Mouse (Mus musculus) liver, adult 2 months (tissue): ENCODE measurements around the gene Wnt8b. TPM values are rescaled to one million over a fixed set of nuclear protein-coding genes. Genes with fewer than 3 reads are reported as not detected.

Experiments used
- DNase-seq: peaks from one replicate; pipeline ENCODE4 v3.0.0-alpha.2; 2011; ENCODE audit warnings: low read depth, low spot score; ENCODE audit errors: extremely low read depth
- H3K27ac ChIP-seq: fragments of 200-500 bp; replicated peaks from 2 replicates; pipeline ENCODE4 v1.5.1; 2012; ENCODE audit warnings: low read depth, mild to moderate bottlenecking, control low read depth, inconsistent platforms, low read length; ENCODE audit not compliant: insufficient read depth
- H3K27me3 ChIP-seq: fragments of 200-500 bp; 2 replicates; pipeline ENCODE4 v1.6.1; 2012; ENCODE audit warnings: mild to moderate bottlenecking, moderate library complexity, low read length, inconsistent platforms; ENCODE audit not compliant: control insufficient read depth, insufficient read depth
- H3K36me3 ChIP-seq: fragments of 200-500 bp; 2 replicates; pipeline ENCODE4 v1.6.1; 2012; ENCODE audit warnings: low read length, inconsistent platforms; ENCODE audit not compliant: control insufficient read depth, insufficient read depth
- H3K4me1 ChIP-seq: fragments of 200-500 bp; 2 replicates; pipeline ENCODE4 v1.6.1; 2011; ENCODE audit warnings: low read length; ENCODE audit not compliant: control insufficient read depth, insufficient read depth
- H3K4me3 ChIP-seq: fragments of 200-500 bp; 2 replicates; pipeline ENCODE4 v1.5.1; 2011; ENCODE audit warnings: low read depth, mild to moderate bottlenecking, control low read depth, low read length, moderate library complexity; ENCODE audit not compliant: insufficient read depth
- H3K79me2 ChIP-seq: fragments of 200-500 bp; 2 replicates; pipeline ENCODE4 v1.6.1; 2012; ENCODE audit warnings: inconsistent platforms, mild to moderate bottlenecking, low read length, moderate library complexity; ENCODE audit not compliant: control insufficient read depth, insufficient read depth
- H3K9ac ChIP-seq: fragments of 200-500 bp; 2 replicates; pipeline ENCODE4 v1.6.1; 2012; ENCODE audit warnings: low read depth, mild to moderate bottlenecking, control low read depth, inconsistent platforms, low read length
- CTCF ChIP-seq: fragments of 200-500 bp; IDR thresholded peaks from 2 replicates; pipeline ENCODE4 v1.5.1; 2011; ENCODE audit warnings: low read depth, low read length, control low read depth
- POLR2A ChIP-seq: fragments of 200-500 bp; IDR thresholded peaks from 2 replicates; pipeline ENCODE4 v1.6.1; 2011; ENCODE audit warnings: low read length, control low read depth; ENCODE audit not compliant: insufficient read depth; ENCODE audit errors: extremely low read depth
- WGBS: fragments of 180-500 bp; shearing (Covaris S2); methylation state at CpG from one replicate; pipeline ENCODE4 v1.1.7; 2018; 5-methylcytosine and 5-hydroxymethylcytosine counted together
- polyA plus RNA-seq: library from polyadenylated mRNA; depleted of rRNA; stranded (reverse); fragments of >200 nt; gene quantifications from 2 replicates; pipeline ENCODE4 v1.2.3, GENCODE M21; 2012
- total RNA-seq: library from RNA; depleted of rRNA; stranded (reverse); fragments of >200 nt; gene quantifications from 2 replicates; pipeline ENCODE4 v1.2.3, GENCODE M21; 2014

Gene Wnt8b
- total and polyA plus RNA-seq, 2 experiments = not detected

- Histone ChIP-seq H3K79me2 (no peaks in the 10 kb centered on the region), H3K4me3 (no peak overlapping the region), H3K36me3 (no peaks in the 10 kb centered on the region), H3K27ac (no peak overlapping the region), H3K27me3 (peaks cover 3% of the 10 kb centered on the region), H3K9ac (no peak overlapping the region), H3K4me1 (no peaks in the 10 kb centered on the region)
- 69% methylated on average over 5 of the region's 5 CpGs for WGBS
- TF ChIP-seq CTCF = no peak
- no peak for TF ChIP-seq POLR2A
- no peak for DNase-seq
These were observed 7.0 kb downstream of the Wnt8b start for GRCm38 (mm10) chr19:44500240-44500639.

DNA sequence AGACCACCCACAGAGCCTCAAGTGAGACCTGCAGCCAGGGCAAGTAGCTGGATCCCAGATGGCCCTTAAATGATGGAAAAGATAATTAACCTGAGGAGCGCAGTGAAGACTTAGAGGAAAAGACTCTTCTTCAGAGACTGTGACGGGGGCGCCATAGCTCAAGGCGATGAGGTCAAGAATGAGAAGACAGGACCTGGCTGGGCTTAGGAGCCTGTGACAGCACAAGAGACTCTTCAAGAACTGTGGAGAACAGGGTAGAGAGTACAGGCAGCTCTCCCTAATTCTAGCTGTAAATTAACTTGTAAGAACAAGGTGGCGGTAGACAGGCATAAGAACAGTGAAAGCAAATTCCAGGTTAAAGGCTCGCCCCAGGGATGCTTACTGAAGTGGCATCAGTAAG is 8.7 kb downstream of the Wnt8b start:
- no peaks in the 10 kb centered on the region for H3K79me2 ChIP-seq
- DNase-seq = no peak
- H3K9ac ChIP-seq = no peak overlapping the region
- no peak overlapping the region for H3K4me3 ChIP-seq
- H3K4me1 ChIP-seq = no peaks in the 10 kb centered on the region
- TF ChIP-seq POLR2A (no peak), CTCF (no peak)
- WGBS = 86% methylated on average over 6 of the region's 6 CpGs
- H3K27ac ChIP-seq = no peak overlapping the region
- no peaks in the 10 kb centered on the region for H3K36me3 ChIP-seq
- no peaks in the 10 kb centered on the region; the same call in none of the 2 replicates for H3K27me3 ChIP-seq

DNA sequence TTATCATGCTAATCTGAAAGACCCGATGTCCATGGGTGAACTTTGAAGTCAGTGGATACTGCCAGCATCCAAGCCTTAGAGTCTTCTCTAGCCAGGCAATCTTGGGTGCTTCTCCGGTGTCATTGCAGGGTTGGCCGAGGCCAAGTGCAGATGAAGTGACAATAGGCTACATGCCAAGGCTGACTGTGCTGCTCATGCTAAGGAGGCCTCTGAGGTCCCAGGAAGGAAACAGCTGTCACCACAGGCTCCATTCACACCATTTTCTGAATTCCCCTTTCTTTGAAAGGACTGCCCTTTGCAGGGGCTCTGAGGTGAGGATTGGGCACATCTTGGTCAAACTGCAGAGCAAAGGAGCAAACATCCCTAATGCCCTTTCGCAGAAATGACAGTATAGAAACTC is 9.5 kb downstream of the Wnt8b start:
- Histone ChIP-seq H3K4me1 (no peaks in the 10 kb centered on the region), H3K9ac (no peak overlapping the region), H3K4me3 (no peak overlapping the region), H3K36me3 (no peaks in the 10 kb centered on the region), H3K79me2 (no peaks in the 10 kb centered on the region), H3K27ac (no peak overlapping the region), H3K27me3 (no peaks in the 10 kb centered on the region; the same call in none of the 2 replicates)
- TF ChIP-seq POLR2A (no peak), CTCF (no peak)
- DNase-seq = no peak
- WGBS = 70% methylated on average over 4 of the region's 4 CpGs

- Histone ChIP-seq H3K9ac (no peak overlapping the region), H3K36me3 (no peaks in the 10 kb centered on the region), H3K27me3 (peaks cover 12% of the 10 kb centered on the region), H3K4me1 (no peaks in the 10 kb centered on the region), H3K27ac (no peak overlapping the region), H3K4me3 (no peak overlapping the region), H3K79me2 (no peaks in the 10 kb centered on the region)
- no peak for DNase-seq
- TF ChIP-seq POLR2A (no peak), CTCF (no peak)
- 11% methylated on average over 12 of the region's 12 CpGs for WGBS
These were observed 17.4 kb downstream of the Wnt8b start for GRCm38 (mm10) chr19:44510534-44511175.

DNA sequence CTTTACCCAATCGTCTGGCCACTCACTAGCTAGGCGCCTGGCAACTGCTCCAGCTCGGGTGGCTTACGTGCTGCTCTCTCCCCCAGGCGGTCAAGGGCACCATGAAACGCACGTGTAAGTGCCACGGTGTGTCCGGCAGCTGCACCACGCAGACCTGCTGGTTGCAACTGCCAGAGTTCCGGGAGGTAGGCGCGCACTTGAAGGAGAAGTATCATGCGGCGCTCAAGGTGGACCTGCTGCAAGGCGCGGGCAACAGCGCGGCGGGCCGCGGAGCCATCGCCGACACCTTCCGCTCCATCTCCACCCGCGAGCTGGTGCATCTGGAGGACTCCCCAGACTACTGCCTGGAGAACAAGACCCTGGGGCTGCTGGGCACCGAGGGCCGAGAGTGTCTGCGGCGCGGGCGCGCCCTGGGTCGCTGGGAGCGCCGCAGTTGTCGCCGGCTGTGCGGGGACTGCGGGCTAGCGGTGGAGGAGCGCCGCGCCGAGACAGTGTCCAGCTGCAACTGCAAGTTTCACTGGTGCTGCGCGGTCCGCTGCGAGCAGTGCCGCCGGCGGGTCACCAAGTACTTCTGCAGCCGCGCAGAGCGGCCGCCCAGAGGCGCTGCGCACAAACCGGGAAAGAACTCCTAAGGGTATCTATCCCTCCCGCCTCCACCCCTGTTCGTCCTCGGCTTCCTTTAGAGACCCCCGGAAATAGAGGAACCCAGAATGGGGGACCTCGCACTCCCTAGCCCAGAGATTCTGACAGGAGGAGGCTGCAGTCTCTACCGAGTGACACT is 18.4 kb downstream of the Wnt8b start:
- DNase-seq = no peak
- H3K79me2 ChIP-seq = no peaks in the 10 kb centered on the region
- TF ChIP-seq CTCF = no peak
- TF ChIP-seq POLR2A = no peak
- H3K4me3 ChIP-seq = peak overlapping the region; percentile 6; the same call in 1 of the 2 replicates
- no peaks in the 10 kb centered on the region for H3K4me1 ChIP-seq
- H3K27ac ChIP-seq = no peak overlapping the region
- 3% methylated on average over 66 of the region's 66 CpGs for WGBS
- H3K9ac ChIP-seq = peak overlapping the region; percentile 6; the same call in 1 of the 2 replicates
- peaks cover 12% of the 10 kb centered on the region for H3K27me3 ChIP-seq
- no peaks in the 10 kb centered on the region for H3K36me3 ChIP-seq

DNA sequence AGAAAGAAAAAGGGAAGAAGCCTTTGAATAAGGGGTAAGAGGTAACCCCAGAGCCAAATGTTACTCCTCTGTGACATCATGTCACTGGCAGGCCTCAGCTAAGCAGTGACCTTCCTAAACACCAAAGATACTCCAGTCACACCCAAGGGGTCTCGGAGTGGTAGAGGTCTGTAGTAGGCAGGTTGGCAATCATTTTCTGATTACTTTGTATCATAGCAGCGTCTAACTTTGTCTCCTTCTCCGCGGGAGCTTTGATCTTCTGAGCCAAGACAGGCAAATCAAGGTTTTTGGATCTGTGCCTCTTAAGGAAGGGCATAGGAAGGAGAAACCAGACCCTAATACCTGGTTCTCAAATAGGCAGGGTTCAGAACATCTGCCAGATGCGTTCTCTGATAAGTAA is 19.3 kb downstream of the Wnt8b start:
- H3K4me3 ChIP-seq = no peak overlapping the region
- H3K27ac ChIP-seq = no peak overlapping the region
- H3K36me3 ChIP-seq = no peaks in the 10 kb centered on the region; the same call in 1 of the 2 replicates
- peaks cover 12% of the 10 kb centered on the region for H3K27me3 ChIP-seq
- 32% methylated on average over 5 of the region's 5 CpGs for WGBS
- no peak for DNase-seq
- H3K79me2 ChIP-seq = no peaks in the 10 kb centered on the region
- TF ChIP-seq CTCF = no peak
- TF ChIP-seq POLR2A = no peak
- no peaks in the 10 kb centered on the region for H3K4me1 ChIP-seq
- no peak overlapping the region for H3K9ac ChIP-seq
